Mouse (Mus musculus) frontal cortex, adult 2 months (tissue): ENCODE data around the gene Gm45808. TPM values are rescaled to one million over a fixed set of nuclear protein-coding genes. Genes with fewer than 3 reads are reported as not detected.
"Not testable (repeated sequence)": the region's sequence is repeated elsewhere in the genome, so short reads cannot be mapped to it uniquely, and the experiment has no call there.

Experiments used
- DNase-seq, 2 experiments: peaks; one replicate each; pipeline ENCODE4 v3.0.0; 2022; ENCODE audit warnings: low spot score in 1 of 2; ENCODE audit errors: extremely low spot score in 1 of 2
- polyA plus RNA-seq: library from polyadenylated mRNA; depleted of rRNA; stranded (reverse); fragments of >200 nt; gene quantifications from 2 replicates; pipeline ENCODE4 v1.2.3, GENCODE M21; 2012; rRNA removed

Gm45808 gene
- polyA plus RNA-seq = 0.23 TPM in 1 of 2 replicates, not detected in the other

GRCm38 (mm10) chr7:45486761-45487415 lies at the start of gene Gm45808:
Gm45808 (minus strand) TSS chr7:45486811.
- DNase-seq = no peak

GRCm38 (mm10) chr7:45535676-45536075 lies 49.1 kb upstream of the Gm45808 start:
- no peak for DNase-seq

- no peak for DNase-seq
These were observed 44.0 kb upstream of the Gm45808 start for GRCm38 (mm10) chr7:45530643-45531042.

GRCm38 (mm10) chr7:45529461-45529860 lies 42.9 kb upstream of the Gm45808 start:
- DNase-seq = no peak

GRCm38 (mm10) chr7:45527169-45527568 lies 40.6 kb upstream of the Gm45808 start:
- DNase-seq = not testable (repeated sequence)

GRCm38 (mm10) chr7:45526474-45527120 lies 40.0 kb upstream of the Gm45808 start:
- no peak for DNase-seq

- peak; percentile 87 to 97 for DNase-seq
These were observed 39.3 kb upstream of the Gm45808 start, which contains the start of the genes Ppp1r15a and Plekha4 for GRCm38 (mm10) chr7:45525809-45526473. Ppp1r15a (minus strand) TSS chr7:45526268. Plekha4 (plus strand) TSS chr7:45526330.

GRCm38 (mm10) chr7:45524841-45525621 lies 38.4 kb upstream of the Gm45808 start:
- no peak for DNase-seq

- DNase-seq = no peak
These were observed 37.1 kb upstream of the Gm45808 start for GRCm38 (mm10) chr7:45523678-45524170.

GRCm38 (mm10) chr7:45522957-45523676 lies 36.5 kb upstream of the Gm45808 start:
- no peak for DNase-seq

- DNase-seq = no peak
These were observed 35.7 kb upstream of the Gm45808 start for GRCm38 (mm10) chr7:45522194-45522752.

GRCm38 (mm10) chr7:45521728-45522184 lies 35.1 kb upstream of the Gm45808 start:
- DNase-seq = peak; percentile 90 to 93

- no peak for DNase-seq
These were observed 34.0 kb upstream of the Gm45808 start for GRCm38 (mm10) chr7:45520605-45521004.

- DNase-seq = no peak
These were observed 32.9 kb upstream of the Gm45808 start for GRCm38 (mm10) chr7:45519345-45520120.

GRCm38 (mm10) chr7:45518618-45519017 lies 32.0 kb upstream of the Gm45808 start:
- DNase-seq = no peak

GRCm38 (mm10) chr7:45516846-45517245 lies 30.2 kb upstream of the Gm45808 start:
- not testable (repeated sequence) for DNase-seq

- no peak for DNase-seq
These were observed 28.8 kb upstream of the Gm45808 start for GRCm38 (mm10) chr7:45515436-45515835.

- no peak for DNase-seq
These were observed 27.8 kb upstream of the Gm45808 start for GRCm38 (mm10) chr7:45514411-45514810.
